In genomic region chr14:31001307-31002205, GRCm38 (mm10) we compare ENCODE assay signal across 7 mouse cellular contexts. TPM values are rescaled to one million over a fixed set of nuclear protein-coding genes. Genes with fewer than 3 reads are reported as not detected.
DNase-seq lines count a peak whose midpoint lies in the region; ATAC-seq and TF ChIP-seq lines count a peak whose summit lies in the region.

Glt8d1 (plus strand) TSS chr14:31001400.
Spcs1 (minus strand) TSS chr14:31001672.

- H3K36me3 ChIP-seq in embryonic facial prominence, embryonic 14.5 days (ENCODE audit: control insufficient read depth, insufficient read depth, low read length): peaks cover 25% of the 10 kb centered on the region
- no peaks in the 10 kb centered on the region; the same call in 1 of the 2 replicates for H3K36me3 ChIP-seq in heart, adult 2 months (ENCODE audit: control insufficient read depth, insufficient read depth, low read length)
- H3K36me3 ChIP-seq in limb, embryonic 12.5 days: peaks cover 24% of the 10 kb centered on the region
- peaks cover 18% of the 10 kb centered on the region for H3K36me3 ChIP-seq in midbrain, embryonic 14.5 days (ENCODE audit: control insufficient read depth, insufficient read depth, low read length)

- WGBS in embryonic facial prominence, embryonic 14.5 days: under 1% methylated on average over 43 of the region's 84 CpGs
- WGBS in heart, adult 2 months: under 1% methylated on average over 72 of the region's 84 CpGs
- WGBS in limb, embryonic 12.5 days: under 1% methylated on average over 84 of the region's 84 CpGs
- under 1% methylated on average over 82 of the region's 84 CpGs for WGBS in midbrain, embryonic 14.5 days

- H3K4me3 ChIP-seq in embryonic facial prominence, embryonic 14.5 days (ENCODE audit: low read depth, low read length): peak within 1 kb of the TSS; percentile 88
- H3K4me3 ChIP-seq in heart, adult 2 months: peak within 1 kb of the TSS; percentile 70
- H3K4me3 ChIP-seq in limb, embryonic 12.5 days (replicated peaks): peak within 1 kb of the TSS; percentile 95
- peak within 1 kb of the TSS; percentile 95 for H3K4me3 ChIP-seq in midbrain, embryonic 14.5 days (replicated peaks; ENCODE audit: low read depth, low read length)

- peaks cover 15% of the 10 kb centered on the region for H3K4me1 ChIP-seq in embryonic facial prominence, embryonic 14.5 days (ENCODE audit: control insufficient read depth, insufficient read depth, low read length)
- H3K4me1 ChIP-seq in heart, adult 2 months (ENCODE audit: control insufficient read depth, insufficient read depth, low read length): no peaks in the 10 kb centered on the region; the same call in 1 of the 2 replicates
- peaks cover 12% of the 10 kb centered on the region for H3K4me1 ChIP-seq in limb, embryonic 12.5 days (replicated peaks)
- H3K4me1 ChIP-seq in midbrain, embryonic 14.5 days (ENCODE audit: control insufficient read depth, insufficient read depth, low read length): peaks cover 8% of the 10 kb centered on the region

- no peak for TF ChIP-seq CTCF in heart, adult 2 months (IDR thresholded peaks at IDR 0.05)

- no peaks in the 10 kb centered on the region for H3K27me3 ChIP-seq in embryonic facial prominence, embryonic 14.5 days (replicated peaks; ENCODE audit: control insufficient read depth, insufficient read depth, low read length)
- no peaks in the 10 kb centered on the region for H3K27me3 ChIP-seq in heart, adult 2 months (ENCODE audit: control insufficient read depth, insufficient read depth, low read length)
- H3K27me3 ChIP-seq in limb, embryonic 12.5 days: no peaks in the 10 kb centered on the region
- no peaks in the 10 kb centered on the region for H3K27me3 ChIP-seq in midbrain, embryonic 14.5 days (ENCODE audit: control insufficient read depth, insufficient read depth, low read length)

- TF ChIP-seq POLR2A in heart, adult 2 months (IDR thresholded peaks at IDR 0.05; ENCODE audit: insufficient read depth, low read depth, low read length): peak; percentile 80

- H3K27ac ChIP-seq in embryonic facial prominence, embryonic 14.5 days (replicated peaks; ENCODE audit: low read depth, low read length): peak within 1 kb of the TSS; percentile 94
- peak within 1 kb of the TSS; percentile 85 for H3K27ac ChIP-seq in heart, adult 2 months
- H3K27ac ChIP-seq in limb, embryonic 12.5 days: peak within 1 kb of the TSS; percentile 91
- peak within 1 kb of the TSS; percentile 93 for H3K27ac ChIP-seq in midbrain, embryonic 14.5 days (replicated peaks; ENCODE audit: low read depth, low read length)

- H3K79me2 ChIP-seq in heart, adult 2 months (replicated peaks; ENCODE audit: control insufficient read depth, insufficient read depth, low read length): no peaks in the 10 kb centered on the region

- DNase-seq in adrenal gland, postnatal 36 days: peak; percentile 90 to 95
- peak; percentile 91 for DNase-seq in embryonic facial prominence, embryonic 14.5 days (ENCODE audit: low spot score)
- DNase-seq in heart, adult 2 months: peak; percentile 92 to 93
- peak; percentile 82 to 88 for DNase-seq in kidney, adult 8-10 months
- peak; percentile 90 for DNase-seq in midbrain, embryonic 14.5 days
- peak; percentile 87 for DNase-seq in spleen, adult 12 weeks (ENCODE audit: low spot score)

- H3K4me2 ChIP-seq in embryonic facial prominence, embryonic 14.5 days (ENCODE audit: low read depth, low read length): peak within 1 kb of the TSS; percentile 81
- H3K4me2 ChIP-seq in limb, embryonic 12.5 days: peak within 1 kb of the TSS; percentile 80
- peak within 1 kb of the TSS; percentile 78 for H3K4me2 ChIP-seq in midbrain, embryonic 14.5 days (ENCODE audit: low read length)

- H3K9ac ChIP-seq in embryonic facial prominence, embryonic 14.5 days (ENCODE audit: low read depth, low read length): peak within 1 kb of the TSS; percentile 92
- H3K9ac ChIP-seq in heart, adult 2 months (ENCODE audit: low read depth, low read length): peak within 1 kb of the TSS; percentile 94
- H3K9ac ChIP-seq in limb, embryonic 12.5 days (replicated peaks): peak within 1 kb of the TSS; percentile 89
- H3K9ac ChIP-seq in midbrain, embryonic 14.5 days (replicated peaks; ENCODE audit: low read length): peak within 1 kb of the TSS; percentile 88

- no peaks in the 10 kb centered on the region for H3K9me3 ChIP-seq in embryonic facial prominence, embryonic 14.5 days (ENCODE audit: control insufficient read depth, low read length)
- H3K9me3 ChIP-seq in limb, embryonic 12.5 days: no peaks in the 10 kb centered on the region
- H3K9me3 ChIP-seq in midbrain, embryonic 14.5 days (ENCODE audit: control insufficient read depth, low read length): no peaks in the 10 kb centered on the region

- TF ChIP-seq EP300 in heart, adult 2 months (IDR thresholded peaks at IDR 0.05; ENCODE audit: insufficient read depth, low read depth, low read length): no peak

- peak; percentile 91 for ATAC-seq in embryonic facial prominence, embryonic 14.5 days (ENCODE audit: low read depth)
- ATAC-seq in limb, embryonic 12.5 days (ENCODE audit: insufficient number of reproducible peaks, insufficient read depth, low FRiP score, low TSS enrichment, low read depth): peak; percentile 91
- peak; percentile 94 for ATAC-seq in midbrain, embryonic 14.5 days (ENCODE audit: low FRiP score, low TSS enrichment)

- intact Hi-C loops in heart, adult 2 months (cut with DNase I): loop anchor here (1.0 kb wide), 1 partner anchor 18 kb away; the partner anchor contains the start of genes Gnl3 and Pbrm1

RNA-seq across cellular contexts. Expression of gene Glt8d1, which starts in this region (rescaled TPM):
- total RNA-seq in adrenal gland, postnatal 36 days (2021): 10 to 100 TPM; 45.8 to 49.2 TPM
- polyA plus RNA-seq in embryonic facial prominence, embryonic 14.5 days (2014; fragmentation: Nextera tagmentation; extraction: Ambion mirVana): 74.2 and 76.1 TPM in 2 replicates
- 10 to 100 TPM; 24.6 to 25.1 TPM for total RNA-seq in heart, adult 2 months (2021)
- 18.4 and 30.1 TPM in 2 replicates for polyA plus RNA-seq in heart, adult 2 months (2012; rRNA removed)
- polyA plus RNA-seq in limb, embryonic 12.5 days (2016; fragmentation: Nextera tagmentation; extraction: Ambion mirVana): 54.7 and 61.5 TPM in 2 replicates
- polyA plus RNA-seq in midbrain, embryonic 14.5 days (2014; fragmentation: Nextera tagmentation; extraction: Ambion mirVana): 54.0 and 62.4 TPM in 2 replicates

RNA-seq across cellular contexts. Expression of gene Spcs1, which starts in this region (rescaled TPM):
- total RNA-seq in adrenal gland, postnatal 36 days (2021): 100 to 1,000 TPM; 240 to 257 TPM
- 455 and 472 TPM in 2 replicates for polyA plus RNA-seq in embryonic facial prominence, embryonic 14.5 days (2014; fragmentation: Nextera tagmentation; extraction: Ambion mirVana)
- total RNA-seq in heart, adult 2 months (2021): 100 to 1,000 TPM; 123 to 137 TPM
- polyA plus RNA-seq in heart, adult 2 months (2012; rRNA removed): 145 and 289 TPM in 2 replicates
- 322 and 342 TPM in 2 replicates for polyA plus RNA-seq in limb, embryonic 12.5 days (2016; fragmentation: Nextera tagmentation; extraction: Ambion mirVana)
- 287 and 317 TPM in 2 replicates for polyA plus RNA-seq in midbrain, embryonic 14.5 days (2014; fragmentation: Nextera tagmentation; extraction: Ambion mirVana)

Comparison
In these comparisons a context has a peak if more than half of its experiments do, and no peak if none do; other contexts are left out.
1. Peak in every context shown above with its lines: DNase-seq, ATAC-seq, H3K4me3 ChIP-seq and H3K27ac ChIP-seq.